Mouse (Mus musculus) liver, embryonic 14 days (tissue): Measurements from ENCODE around the gene Ccn2. TPM values are rescaled to one million over a fixed set of nuclear protein-coding genes. Genes with fewer than 3 reads are reported as not detected.

Source experiments
- polyA plus RNA-seq: library from polyadenylated mRNA; depleted of rRNA; stranded (reverse); fragments of >200 nt; gene quantifications from 2 replicates; pipeline ENCODE4 v1.2.3, GENCODE M21; 2012; rRNA removed

The Ccn2 gene
- polyA plus RNA-seq: 1.6 and 1.9 TPM in 2 replicates

DNA sequence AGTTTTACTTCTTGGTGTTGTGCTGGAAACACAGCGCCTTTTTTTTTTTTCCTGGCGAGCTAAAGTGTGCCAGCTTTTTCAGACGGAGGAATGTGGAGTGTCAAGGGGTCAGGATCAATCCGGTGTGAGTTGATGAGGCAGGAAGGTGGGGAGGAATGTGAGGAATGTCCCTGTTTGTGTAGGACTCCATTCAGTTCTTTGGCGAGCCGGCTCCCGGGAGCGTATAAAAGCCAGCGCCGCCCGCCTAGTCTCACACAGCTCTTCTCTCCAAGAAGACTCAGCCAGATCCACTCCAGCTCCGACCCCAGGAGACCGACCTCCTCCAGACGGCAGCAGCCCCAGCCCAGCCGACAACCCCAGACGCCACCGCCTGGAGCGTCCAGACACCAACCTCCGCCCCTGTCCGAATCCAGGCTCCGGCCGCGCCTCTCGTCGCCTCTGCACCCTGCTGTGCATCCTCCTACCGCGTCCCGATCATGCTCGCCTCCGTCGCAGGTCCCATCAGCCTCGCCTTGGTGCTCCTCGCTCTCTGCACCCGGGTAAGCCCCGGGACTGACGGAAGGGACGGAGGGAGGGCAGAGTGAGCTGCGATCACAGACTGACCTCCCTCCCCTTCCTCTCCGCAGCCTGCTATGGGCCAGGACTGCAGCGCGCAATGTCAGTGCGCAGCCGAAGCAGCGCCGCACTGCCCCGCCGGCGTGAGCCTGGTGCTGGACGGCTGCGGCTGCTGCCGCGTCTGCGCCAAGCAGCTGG lies at the start of gene Ccn2:
Gene Ccn2, plus strand, starts transcription at position 193 of the 753 bp plus-strand sequence.

Other genes starting within 250 kb of the Ccn2 start
- gene Enpp1, start 116.7 kb downstream of the Ccn2 start, polyA plus RNA-seq: 0.61 and 0.63 TPM in 2 replicates
- gene Enpp3, start 247.4 kb downstream of the Ccn2 start, polyA plus RNA-seq: 2.2 and 2.3 TPM in 2 replicates